Mouse (Mus musculus) urinary bladder, postnatal 36 days (tissue): Measurements from ENCODE around the gene Npb.

Experiments used
- DNase-seq, 2 experiments: peaks; one replicate each; pipeline ENCODE4 v3.0.0; 2022; ENCODE audit warnings: low spot score in 2 of 2, mixed read lengths in 1 of 2

Npb gene

GRCm38 (mm10) chr11:120631726-120632448 is 23.6 kb downstream of the Npb start:
- DNase-seq, result no peak

- DNase-seq, result peak; percentile 64 to 78
Measured at GRCm38 (mm10) chr11:120632559-120633519, 24.6 kb downstream of the Npb start.

GRCm38 (mm10) chr11:120633520-120634343 is 25.5 kb downstream of the Npb start, which contains the start of gene Mafg:
TSS of gene Mafg (minus strand) at chr11:120633600.
- DNase-seq, result peak; percentile 87 to 94

GRCm38 (mm10) chr11:120634810-120635209 is 26.5 kb downstream of the Npb start:
- DNase-seq, result no peak

GRCm38 (mm10) chr11:120641255-120641654 is 33.0 kb downstream of the Npb start:
- no peak for DNase-seq

GRCm38 (mm10) chr11:120641869-120642268 is 33.6 kb downstream of the Npb start:
- no peak for DNase-seq

GRCm38 (mm10) chr11:120642939-120643600 is 34.8 kb downstream of the Npb start:
- DNase-seq, result no peak

GRCm38 (mm10) chr11:120643601-120643987 is 35.3 kb downstream of the Npb start, which contains the start of gene Pycr1:
TSS of gene Pycr1 (minus strand) at chr11:120643769.
- DNase-seq, result peak; percentile 91 to 93

GRCm38 (mm10) chr11:120647047-120647830 is 39.0 kb downstream of the Npb start:
- DNase-seq, result no peak

- DNase-seq, result peak in 1 of 2 experiments; percentile 20
Measured at GRCm38 (mm10) chr11:120648001-120648476, 39.8 kb downstream of the Npb start, which contains the start of gene Myadml2. TSS of gene Myadml2 (minus strand) at chr11:120648158.

- DNase-seq, result no peak
Measured at GRCm38 (mm10) chr11:120651872-120652271, 43.6 kb downstream of the Npb start.

GRCm38 (mm10) chr11:120654741-120655140 is 46.5 kb downstream of the Npb start:
- DNase-seq, result no peak

GRCm38 (mm10) chr11:120657301-120657700 is 49.0 kb downstream of the Npb start:
- no peak for DNase-seq
